Mouse (Mus musculus): Measurements from ENCODE around the gene Cspg4. TPM values are rescaled to one million over a fixed set of nuclear protein-coding genes. Genes with fewer than 3 reads are reported as not detected.

Cspg4 gene
- total RNA-seq, 2 experiments from 2014 or later = 19.9 to 25.1 TPM

GRCm38 (mm10) chr9:56862863-56863262, 2.0 kb upstream of the Cspg4 start:
- no peak for DNase-seq (ENCODE audit: extremely low spot score in 1 of 2, low spot score in 1 of 2)

- DNase-seq (ENCODE audit: extremely low spot score in 1 of 2, low spot score in 1 of 2) = no peak
These were observed 560 bp upstream of the Cspg4 start, which contains the start of gene Odf3l1 for GRCm38 (mm10) chr9:56864216-56864729. TSS of gene Odf3l1 (minus strand) at chr9:56864679.

GRCm38 (mm10) chr9:56865673-56866400, 1.0 kb downstream of the Cspg4 start:
- no peak for DNase-seq (ENCODE audit: extremely low spot score in 1 of 2, low spot score in 1 of 2)

- no peak for DNase-seq (ENCODE audit: extremely low spot score in 1 of 2, low spot score in 1 of 2)
These were observed 1.6 kb downstream of the Cspg4 start for GRCm38 (mm10) chr9:56866430-56866829.

GRCm38 (mm10) chr9:56868292-56868691, 3.5 kb downstream of the Cspg4 start:
- peak; percentile 53 to 66 for DNase-seq (ENCODE audit: extremely low spot score in 1 of 2, low spot score in 1 of 2)

- DNase-seq (ENCODE audit: extremely low spot score in 1 of 2, low spot score in 1 of 2) = peak in 1 of 2 experiments; percentile 39
These were observed 4.7 kb downstream of the Cspg4 start for GRCm38 (mm10) chr9:56869552-56869951.

- DNase-seq (ENCODE audit: extremely low spot score in 1 of 2, low spot score in 1 of 2) = no peak
These were observed 5.9 kb downstream of the Cspg4 start for GRCm38 (mm10) chr9:56870778-56871177.

GRCm38 (mm10) chr9:56871191-56871590, 6.4 kb downstream of the Cspg4 start:
- no peak for DNase-seq (ENCODE audit: extremely low spot score in 1 of 2, low spot score in 1 of 2)

- no peak for DNase-seq (ENCODE audit: extremely low spot score in 1 of 2, low spot score in 1 of 2)
These were observed 7.5 kb downstream of the Cspg4 start for GRCm38 (mm10) chr9:56872105-56872903.

- no peak for DNase-seq (ENCODE audit: extremely low spot score in 1 of 2, low spot score in 1 of 2)
These were observed 8.3 kb downstream of the Cspg4 start for GRCm38 (mm10) chr9:56873097-56873496.

- no peak for DNase-seq (ENCODE audit: extremely low spot score in 1 of 2, low spot score in 1 of 2)
These were observed 12.0 kb downstream of the Cspg4 start for GRCm38 (mm10) chr9:56876784-56877183.

- DNase-seq (ENCODE audit: extremely low spot score in 1 of 2, low spot score in 1 of 2) = no peak
These were observed 12.5 kb downstream of the Cspg4 start for GRCm38 (mm10) chr9:56877284-56877683.

- DNase-seq (ENCODE audit: extremely low spot score in 1 of 2, low spot score in 1 of 2) = no peak
These were observed 16.0 kb downstream of the Cspg4 start for GRCm38 (mm10) chr9:56880790-56881189.

- no peak for DNase-seq (ENCODE audit: extremely low spot score in 1 of 2, low spot score in 1 of 2)
These were observed 16.8 kb downstream of the Cspg4 start for GRCm38 (mm10) chr9:56881539-56882082.

- no peak for DNase-seq (ENCODE audit: extremely low spot score in 1 of 2, low spot score in 1 of 2)
These were observed 17.4 kb downstream of the Cspg4 start for GRCm38 (mm10) chr9:56882283-56882682.

- DNase-seq (ENCODE audit: extremely low spot score in 1 of 2, low spot score in 1 of 2) = no peak
These were observed 18.0 kb downstream of the Cspg4 start for GRCm38 (mm10) chr9:56882818-56883217.

GRCm38 (mm10) chr9:56883470-56883869, 18.6 kb downstream of the Cspg4 start:
- DNase-seq (ENCODE audit: extremely low spot score in 1 of 2, low spot score in 1 of 2) = no peak

GRCm38 (mm10) chr9:56884328-56884727, 19.5 kb downstream of the Cspg4 start:
- no peak for DNase-seq (ENCODE audit: extremely low spot score in 1 of 2, low spot score in 1 of 2)

GRCm38 (mm10) chr9:56886113-56886512, 21.3 kb downstream of the Cspg4 start:
- DNase-seq (ENCODE audit: extremely low spot score in 1 of 2, low spot score in 1 of 2) = no peak

- no peak for DNase-seq (ENCODE audit: extremely low spot score in 1 of 2, low spot score in 1 of 2)
These were observed 21.8 kb downstream of the Cspg4 start for GRCm38 (mm10) chr9:56886601-56887000.

GRCm38 (mm10) chr9:56887581-56887980, 22.7 kb downstream of the Cspg4 start:
- DNase-seq (ENCODE audit: extremely low spot score in 1 of 2, low spot score in 1 of 2) = no peak

Measured in layer of hippocampus, postnatal 25 days (tissue).